Mouse (Mus musculus) forebrain, embryonic 13.5 days (tissue): ENCODE measurements around the gene Rabif. TPM values are rescaled to one million over a fixed set of nuclear protein-coding genes. Genes with fewer than 3 reads are reported as not detected.

Source experiments
- ATAC-seq: fragments of 200-750 bp; cut with Nextera tagmentation; 2 replicates; pipeline ENCODE4 v1.8.0; 2017
- H3K27ac ChIP-seq: fragments of 300-500 bp; sonication (generic); 2 replicates; pipeline ENCODE4 v1.5.1; 2015; ENCODE audit warnings: inconsistent platforms, mild to moderate bottlenecking, moderate library complexity
- H3K27me3 ChIP-seq: fragments of 300-500 bp; sonication (generic); 2 replicates; pipeline ENCODE4 v1.6.1; 2015; ENCODE audit warnings: mild to moderate bottlenecking, inconsistent platforms
- H3K36me3 ChIP-seq: fragments of 300-500 bp; sonication (generic); 2 replicates; pipeline ENCODE4 v1.6.1; 2015; ENCODE audit warnings: mild to moderate bottlenecking, inconsistent platforms; ENCODE audit not compliant: poor library complexity, severe bottlenecking
- H3K4me1 ChIP-seq: fragments of 300-500 bp; sonication (generic); 2 replicates; pipeline ENCODE4 v1.6.1; 2015; ENCODE audit warnings: inconsistent platforms
- H3K4me2 ChIP-seq: fragments of 300-500 bp; sonication (generic); 2 replicates; pipeline ENCODE4 v1.6.1; 2015; ENCODE audit warnings: inconsistent platforms, mild to moderate bottlenecking, moderate library complexity
- H3K4me3 ChIP-seq: fragments of 300-500 bp; sonication (generic); 2 replicates; pipeline ENCODE4 v1.5.1; 2015; ENCODE audit warnings: mild to moderate bottlenecking, inconsistent platforms
- H3K9ac ChIP-seq: fragments of 300-500 bp; sonication (generic); 2 replicates; pipeline ENCODE4 v1.6.1; 2015; ENCODE audit warnings: mild to moderate bottlenecking, inconsistent platforms
- H3K9me3 ChIP-seq: fragments of 300-500 bp; sonication (generic); replicated peaks from 2 replicates; pipeline ENCODE4 v1.6.1; 2016; ENCODE audit warnings: inconsistent platforms
- WGBS: fragments of 180-500 bp; shearing (Covaris S2); methylation state at CpG from one replicate; pipeline ENCODE4 v1.1.7; 2015; 5-methylcytosine and 5-hydroxymethylcytosine counted together
- polyA plus RNA-seq: library from polyadenylated mRNA; unstranded; fragments of >200 nt; fragmentation: Nextera tagmentation; extraction: Ambion mirVana; gene quantifications from 2 replicates; pipeline ENCODE4 v1.2.1, GENCODE M21; 2015

Gene Rabif
- polyA plus RNA-seq, 1 experiment from 2014 or later: 45.4 TPM

DNA sequence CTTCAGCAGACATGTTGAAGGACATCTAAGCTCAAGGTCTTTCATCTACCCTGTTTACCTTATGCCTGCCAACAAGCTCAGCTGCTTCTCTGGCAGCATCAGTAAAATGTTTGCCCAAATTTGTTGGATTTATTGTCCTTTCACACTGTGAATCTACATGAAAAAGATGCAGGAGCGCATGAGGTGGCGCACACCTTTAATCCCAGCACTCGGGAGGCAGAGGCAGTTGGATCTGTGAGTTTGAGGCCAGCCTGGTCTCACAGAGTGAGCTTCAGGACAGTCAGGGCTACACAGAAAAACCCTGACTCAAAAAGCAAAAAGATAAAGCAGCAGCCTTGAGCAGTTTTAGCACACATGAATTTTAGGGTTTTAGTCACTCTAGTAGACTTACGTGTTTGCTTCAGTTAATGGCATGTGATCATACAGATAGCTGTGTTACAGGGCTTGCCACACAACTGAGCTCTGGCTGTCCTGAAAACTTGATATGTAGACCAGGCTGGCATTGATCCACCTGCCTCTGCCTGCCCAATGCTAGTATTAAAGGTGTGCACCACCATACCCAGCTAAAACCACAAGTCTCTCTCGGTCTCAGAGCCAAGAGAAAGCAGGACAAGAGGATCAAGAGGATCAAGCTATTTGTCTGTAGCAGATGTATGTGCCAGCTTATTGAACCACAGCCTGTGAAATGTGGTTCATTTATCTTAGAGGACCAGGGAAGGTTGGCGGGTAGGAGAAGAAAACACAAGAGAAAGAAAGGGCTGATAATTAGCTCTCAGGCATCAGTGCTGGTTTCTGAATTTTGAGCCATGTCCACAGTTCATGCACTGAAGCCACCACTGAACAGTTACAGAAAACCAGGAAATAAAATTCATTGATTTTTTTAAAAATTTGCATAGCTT is 3.3 kb upstream of the Rabif start:
- no peaks in the 10 kb centered on the region for H3K9me3 ChIP-seq
- H3K27me3 ChIP-seq: no peaks in the 10 kb centered on the region
- no peak overlapping the region for H3K4me3 ChIP-seq
- ATAC-seq: no peak
- H3K36me3 ChIP-seq: peaks cover 39% of the 10 kb centered on the region
- H3K27ac ChIP-seq: no peak overlapping the region
- WGBS: 91% methylated on average over 6 of the region's 6 CpGs
- no peak overlapping the region for H3K4me2 ChIP-seq
- H3K9ac ChIP-seq: no peak overlapping the region
- peaks cover 18% of the 10 kb centered on the region for H3K4me1 ChIP-seq

- ATAC-seq: no peak
- 75% methylated on average over 7 of the region's 7 CpGs for WGBS
- Histone ChIP-seq H3K9me3 (no peaks in the 10 kb centered on the region), H3K4me1 (peaks cover 19% of the 10 kb centered on the region), H3K27ac (no peak overlapping the region), H3K9ac (no peak overlapping the region), H3K36me3 (peaks cover 32% of the 10 kb centered on the region), H3K4me3 (no peak overlapping the region), H3K4me2 (no peak overlapping the region), H3K27me3 (no peaks in the 10 kb centered on the region)
Observed at GRCm38 (mm10) chr1:134492276-134492675, 2.2 kb upstream of the Rabif start.

DNA sequence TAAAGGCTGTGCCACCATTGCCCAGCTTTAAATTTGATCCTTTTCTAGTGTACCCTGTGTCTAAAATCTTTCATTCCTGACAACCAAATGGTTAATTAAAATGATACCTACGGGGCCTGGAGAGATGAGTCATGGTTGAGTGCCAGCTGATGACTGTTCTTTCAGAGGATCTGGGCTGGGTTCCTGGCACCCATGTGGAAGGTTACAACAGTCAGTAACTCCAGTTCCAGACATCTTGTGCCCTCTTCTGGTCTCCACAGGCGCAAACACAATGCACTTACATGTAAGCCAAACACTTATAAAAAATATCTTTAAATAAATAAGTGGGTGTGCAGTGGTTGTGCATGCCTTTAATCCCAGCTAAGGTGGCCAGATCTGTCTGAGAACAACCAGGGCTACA is 952 bp upstream of the Rabif start:
- Histone ChIP-seq H3K27me3 (no peaks in the 10 kb centered on the region), H3K4me3 (0 out of 2 replicates have a peak overlapping the region, but pooled peaks have one; percentile 65), H3K27ac (no peak overlapping the region), H3K4me2 (peak overlapping the region; percentile 72), H3K36me3 (peaks cover 22% of the 10 kb centered on the region), H3K9me3 (no peaks in the 10 kb centered on the region), H3K9ac (no peak overlapping the region), H3K4me1 (peaks cover 19% of the 10 kb centered on the region)
- 81% methylated on average over 2 of the region's 2 CpGs for WGBS
- ATAC-seq: no peak

DNA sequence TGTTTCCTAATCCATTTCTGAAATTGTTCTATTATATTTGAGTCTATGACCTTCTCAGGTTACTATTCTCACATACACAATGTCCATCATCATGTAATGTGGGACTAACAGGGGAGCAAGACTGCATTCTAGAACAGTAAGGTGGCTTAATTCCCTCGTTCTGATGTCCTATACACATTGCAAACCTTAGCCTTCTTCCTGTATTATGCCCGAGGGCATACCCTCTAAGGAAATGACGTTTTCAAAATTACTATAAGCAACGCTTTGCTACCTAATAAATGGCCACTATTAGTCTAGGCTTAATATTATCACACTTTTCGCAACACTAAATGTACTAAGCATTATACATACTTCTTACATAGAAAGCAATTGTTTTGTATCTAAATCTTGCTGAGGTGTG is 492 bp upstream of the Rabif start:
- H3K4me3 ChIP-seq: peak overlapping the region; percentile 65
- peaks cover 19% of the 10 kb centered on the region for H3K4me1 ChIP-seq
- peaks cover 22% of the 10 kb centered on the region for H3K36me3 ChIP-seq
- H3K9ac ChIP-seq: peak overlapping the region; percentile 76
- H3K9me3 ChIP-seq: no peaks in the 10 kb centered on the region
- WGBS: 28% methylated on average over 5 of the region's 5 CpGs
- H3K27me3 ChIP-seq: no peaks in the 10 kb centered on the region
- ATAC-seq: peak; percentile 0; the same call in 1 of the 2 replicates
- H3K27ac ChIP-seq: peak overlapping the region; percentile 86; the same call in 1 of the 2 replicates
- peak overlapping the region; percentile 72 for H3K4me2 ChIP-seq

DNA sequence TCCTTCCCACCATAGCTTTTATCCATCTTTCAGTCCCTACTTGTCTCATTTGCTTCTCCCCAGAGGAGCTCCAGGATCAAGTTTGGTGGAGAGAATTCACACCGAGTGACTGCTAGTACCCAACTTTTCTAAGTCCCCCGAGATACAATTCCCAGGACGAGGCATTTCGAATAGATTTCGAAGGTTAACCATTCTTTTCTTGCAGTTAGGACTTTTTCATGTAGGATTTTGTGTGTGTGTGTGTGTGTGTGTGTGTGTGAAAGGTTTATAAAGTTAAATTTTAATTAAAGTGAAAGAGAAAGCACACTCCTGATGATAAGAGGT is 730 bp downstream of the Rabif start:
- Histone ChIP-seq H3K27ac (peak overlapping the region; percentile 86; the same call in 1 of the 2 replicates), H3K36me3 (peaks cover 12% of the 10 kb centered on the region; the same call in 1 of the 2 replicates), H3K9me3 (no peaks in the 10 kb centered on the region), H3K4me1 (peaks cover 19% of the 10 kb centered on the region), H3K27me3 (no peaks in the 10 kb centered on the region), H3K9ac (peak overlapping the region; percentile 76), H3K4me3 (peak overlapping the region; percentile 65), H3K4me2 (peak overlapping the region; percentile 72)
- ATAC-seq: no peak
- 22% methylated on average over 5 of the region's 5 CpGs for WGBS

DNA sequence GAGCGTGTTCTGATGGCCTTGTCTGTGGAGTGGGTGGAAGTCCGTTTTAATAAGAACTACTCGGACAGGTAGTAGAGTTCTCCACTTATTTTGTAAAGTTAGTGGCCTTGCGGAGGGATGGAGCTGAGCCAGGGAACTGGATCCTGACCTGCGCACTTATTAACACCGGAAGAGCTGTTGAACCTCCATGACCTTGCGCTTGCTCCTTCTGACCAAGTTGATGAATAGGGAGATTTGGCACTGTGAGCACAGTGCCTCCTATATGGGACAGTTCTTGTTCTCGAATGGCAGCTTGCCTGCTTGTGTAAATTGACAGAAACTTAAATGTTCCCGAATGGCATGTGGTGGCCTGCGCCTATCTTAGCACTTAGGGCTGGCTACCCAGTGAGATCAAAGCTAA is 1.5 kb downstream of the Rabif start:
- no peak for ATAC-seq
- H3K27ac ChIP-seq: no peak overlapping the region
- H3K36me3 ChIP-seq: peaks cover 8% of the 10 kb centered on the region; the same call in 1 of the 2 replicates
- no peaks in the 10 kb centered on the region for H3K27me3 ChIP-seq
- peak overlapping the region; percentile 3; the same call in 1 of the 2 replicates for H3K9ac ChIP-seq
- H3K4me3 ChIP-seq: peak overlapping the region; percentile 65; the same call in 1 of the 2 replicates
- peaks cover 19% of the 10 kb centered on the region for H3K4me1 ChIP-seq
- H3K4me2 ChIP-seq: peak overlapping the region; percentile 72
- 90% methylated on average over 10 of the region's 10 CpGs for WGBS
- H3K9me3 ChIP-seq: no peaks in the 10 kb centered on the region

DNA sequence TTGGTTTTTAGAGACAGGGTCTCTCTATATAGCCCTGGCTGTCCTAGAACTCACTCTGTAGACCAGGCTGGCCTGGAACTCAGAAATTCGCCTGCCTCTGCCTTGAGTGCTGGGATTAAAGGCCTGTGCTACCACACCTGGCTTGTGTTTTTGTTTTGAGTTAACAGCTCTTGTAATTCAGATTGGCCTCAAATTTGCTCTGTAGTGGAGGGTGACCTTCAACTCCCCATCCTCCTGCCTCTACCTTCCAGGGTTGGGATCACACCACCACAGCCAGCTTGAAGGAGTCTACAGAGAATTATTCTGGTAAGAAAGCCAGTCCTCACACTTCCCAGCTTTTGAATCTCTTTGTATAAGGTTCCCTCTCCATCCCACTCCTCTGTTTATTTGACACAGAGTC is 6.5 kb downstream of the Rabif start:
- Histone ChIP-seq H3K4me1 (peaks cover 4% of the 10 kb centered on the region), H3K9ac (no peak overlapping the region), H3K27ac (no peak overlapping the region), H3K9me3 (no peaks in the 10 kb centered on the region), H3K4me2 (no peak overlapping the region), H3K27me3 (no peaks in the 10 kb centered on the region), H3K4me3 (no peak overlapping the region), H3K36me3 (peaks cover 22% of the 10 kb centered on the region)
- 100% methylated on average over 1 of the region's 1 CpGs for WGBS
- no peak for ATAC-seq

DNA sequence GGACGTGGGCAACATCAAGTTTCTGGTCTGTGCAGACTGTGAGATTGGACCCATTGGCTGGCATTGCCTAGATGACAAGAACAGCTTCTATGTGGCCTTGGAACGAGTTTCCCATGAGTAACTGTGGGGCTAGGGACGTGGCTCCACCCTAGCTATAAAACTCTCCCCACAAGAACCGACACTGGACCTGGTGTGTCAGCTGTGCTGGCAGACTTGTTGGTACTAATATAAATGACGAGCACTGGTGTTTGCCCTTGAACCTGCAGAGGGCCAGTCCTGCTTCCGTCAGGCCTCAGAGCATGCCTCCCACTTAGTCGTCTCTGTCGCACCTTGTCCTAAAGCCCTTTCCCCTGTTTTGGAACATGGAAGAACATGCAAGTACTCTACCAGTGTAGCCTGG is 11.8 kb downstream of the Rabif start:
- H3K9me3 ChIP-seq: no peaks in the 10 kb centered on the region
- H3K36me3 ChIP-seq: peaks cover 41% of the 10 kb centered on the region
- H3K4me1 ChIP-seq: no peaks in the 10 kb centered on the region
- no peaks in the 10 kb centered on the region for H3K27me3 ChIP-seq
- no peak for ATAC-seq
- no peak overlapping the region for H3K9ac ChIP-seq
- H3K4me2 ChIP-seq: no peak overlapping the region
- 95% methylated on average over 8 of the region's 8 CpGs for WGBS
- no peak overlapping the region for H3K4me3 ChIP-seq
- H3K27ac ChIP-seq: no peak overlapping the region

DNA sequence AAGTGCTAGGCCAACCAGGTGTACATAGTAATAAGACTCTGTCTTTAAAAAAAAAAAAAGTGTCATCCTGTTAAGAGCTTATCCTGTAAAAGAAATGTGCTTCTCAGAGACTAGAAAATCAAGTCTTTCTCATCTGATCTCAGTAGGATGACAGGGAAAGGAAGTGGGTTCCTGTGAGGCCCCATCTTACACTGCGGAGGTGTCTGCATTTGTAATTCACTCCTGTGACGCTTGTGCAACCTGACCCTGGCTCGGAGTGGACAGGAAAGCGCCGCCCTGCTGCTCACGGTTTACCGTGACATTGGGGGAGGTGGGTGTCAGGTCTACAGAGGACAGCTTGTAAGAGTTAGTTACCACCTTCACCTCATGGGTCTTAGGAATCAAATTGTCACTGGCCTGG is 15.6 kb downstream of the Rabif start:
- 68% methylated on average over 7 of the region's 7 CpGs for WGBS
- ATAC-seq: no peak

DNA sequence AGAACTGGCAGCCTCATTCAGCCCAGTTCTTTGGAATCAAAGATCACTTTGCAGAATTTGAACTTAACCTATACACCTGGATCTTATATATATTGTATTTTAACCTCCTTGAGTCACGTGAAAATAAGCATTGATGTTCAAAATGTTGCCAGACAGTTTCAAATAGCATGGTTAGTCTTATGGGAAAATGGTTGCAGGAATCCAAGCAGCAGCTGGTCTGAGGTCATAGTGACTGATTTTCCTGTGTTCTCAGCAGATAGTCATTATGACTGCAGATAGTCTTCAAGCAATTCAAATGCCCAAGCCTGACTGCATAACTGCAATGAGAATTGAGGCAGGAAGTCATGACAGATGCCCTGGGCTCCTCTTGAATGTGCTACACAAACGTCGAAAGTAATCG is 17.7 kb downstream of the Rabif start:
- no peak for ATAC-seq
- 60% methylated on average over 4 of the region's 4 CpGs for WGBS

More for the DNA sequence above, 15.6 kb downstream of the Rabif start:
- Histone ChIP-seq H3K4me2 (no peak overlapping the region), H3K27ac (no peak overlapping the region), H3K36me3 (peaks cover 30% of the 10 kb centered on the region), H3K4me3 (no peak overlapping the region), H3K9me3 (no peaks in the 10 kb centered on the region), H3K27me3 (peaks cover 34% of the 10 kb centered on the region), H3K4me1 (peaks cover 15% of the 10 kb centered on the region), H3K9ac (no peak overlapping the region)

DNA sequence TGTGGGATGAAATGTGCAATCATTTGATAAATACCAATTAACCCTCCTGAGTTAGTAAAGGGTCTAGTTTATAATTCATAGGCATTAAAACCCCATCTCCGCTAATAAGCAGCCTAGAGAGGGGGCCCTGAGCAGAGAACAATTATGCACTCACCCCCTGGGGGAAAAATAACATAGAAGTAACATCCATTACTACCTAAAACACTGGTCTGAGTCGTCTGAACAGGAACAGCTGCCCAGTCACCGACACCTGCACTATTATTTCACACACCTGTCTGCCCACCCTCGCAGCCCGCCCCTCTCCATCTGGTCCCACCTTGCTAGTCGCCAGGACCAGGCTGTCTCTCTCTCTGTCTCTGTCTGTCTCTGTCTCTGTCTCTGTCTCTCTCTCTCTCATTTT is 18.1 kb downstream of the Rabif start:
- Histone ChIP-seq H3K4me2 (peak overlapping the region; percentile 70), H3K27ac (no peak overlapping the region), H3K4me3 (no peak overlapping the region), H3K9me3 (no peaks in the 10 kb centered on the region), H3K9ac (no peak overlapping the region), H3K36me3 (peaks cover 11% of the 10 kb centered on the region), H3K27me3 (peaks cover 37% of the 10 kb centered on the region), H3K4me1 (peaks cover 25% of the 10 kb centered on the region)
- WGBS: 47% methylated on average over 6 of the region's 6 CpGs
- no peak for ATAC-seq

More for the DNA sequence above, 17.7 kb downstream of the Rabif start:
- peaks cover 37% of the 10 kb centered on the region for H3K27me3 ChIP-seq
- H3K4me1 ChIP-seq: peaks cover 25% of the 10 kb centered on the region
- no peak overlapping the region for H3K27ac ChIP-seq
- no peak overlapping the region for H3K4me2 ChIP-seq
- H3K36me3 ChIP-seq: peaks cover 15% of the 10 kb centered on the region
- H3K9ac ChIP-seq: no peak overlapping the region
- H3K9me3 ChIP-seq: no peaks in the 10 kb centered on the region
- no peak overlapping the region for H3K4me3 ChIP-seq

DNA sequence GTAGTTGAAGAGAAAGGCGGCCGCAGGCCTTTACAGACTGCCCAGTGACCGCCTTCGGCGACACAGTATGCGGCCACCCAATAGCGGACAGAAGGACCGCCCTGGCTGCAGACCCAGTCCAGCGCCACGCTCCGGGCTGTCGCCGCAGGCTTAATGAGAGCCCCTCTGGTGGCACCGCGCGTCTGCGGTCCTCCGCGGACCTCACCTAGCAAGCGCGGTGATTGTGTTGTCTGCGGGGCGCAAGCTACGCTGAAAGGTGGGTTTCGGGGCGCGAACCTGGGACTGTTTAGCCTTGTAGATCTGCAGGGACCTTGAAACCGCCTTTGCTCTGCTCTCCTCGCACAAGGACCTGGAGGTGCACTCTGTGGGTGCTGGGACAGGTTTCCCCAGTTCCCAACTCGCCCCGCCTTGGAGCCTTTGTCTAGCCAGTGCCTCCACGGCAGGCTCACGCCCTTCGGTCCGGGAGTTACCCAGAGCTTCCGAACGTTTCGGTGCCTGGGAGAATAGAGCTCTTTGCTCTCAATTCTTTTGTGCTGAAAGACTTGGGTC is 18.9 kb downstream of the Rabif start:
- H3K9ac ChIP-seq: peak overlapping the region; percentile 64
- peaks cover 25% of the 10 kb centered on the region for H3K4me1 ChIP-seq
- no peak for ATAC-seq
- H3K9me3 ChIP-seq: no peaks in the 10 kb centered on the region
- H3K4me3 ChIP-seq: peak overlapping the region; percentile 38
- peak overlapping the region; percentile 70 for H3K4me2 ChIP-seq
- WGBS: 2% methylated on average over 38 of the region's 38 CpGs
- H3K27ac ChIP-seq: no peak overlapping the region
- peaks cover 3% of the 10 kb centered on the region for H3K36me3 ChIP-seq
- peaks cover 37% of the 10 kb centered on the region for H3K27me3 ChIP-seq
